Mouse (Mus musculus) MEL (cell line): ENCODE measurements around the gene Trmt10c. TPM values are rescaled to one million over a fixed set of nuclear protein-coding genes. Genes with fewer than 3 reads are reported as not detected.

ENCODE experiments used
- DNase-seq: peaks from one replicate; pipeline ENCODE4 v3.0.0; 2011; ENCODE audit warnings: low read depth, low spot score
- H3K27ac ChIP-seq: 2 replicates; pipeline ENCODE4 v1.5.1; 2012; ENCODE audit warnings: low read depth, mild to moderate bottlenecking, control low read depth, low read length, moderate library complexity; ENCODE audit not compliant: control insufficient read depth
- H3K27me3 ChIP-seq, 2 experiments: fragments of 150-350 bp in 1 of 2; sonication (generic) in 1 of 2; 2 replicates each; pipeline ENCODE4 v1.6.1; 2012; ENCODE audit warnings: low read length in 2 of 2, mild to moderate bottlenecking in 2 of 2, improper control_type of control experiment in 1 of 2, moderate library complexity in 1 of 2; ENCODE audit not compliant: insufficient read depth in 2 of 2, control insufficient read depth in 1 of 2
- H3K36me3 ChIP-seq, 2 experiments: 2 replicates each; pipeline ENCODE4 v1.6.1; 2012 to 2014; ENCODE audit warnings: low read length in 2 of 2, improper control_type of control experiment in 1 of 2, inconsistent platforms in 1 of 2, mild to moderate bottlenecking in 1 of 2; ENCODE audit not compliant: insufficient read depth in 2 of 2, control insufficient read depth in 1 of 2
- H3K4me1 ChIP-seq, 2 experiments: fragments of 150-350 bp in 1 of 2; sonication (generic) in 1 of 2; 2 replicates each; pipeline ENCODE4 v1.6.1; 2012; ENCODE audit warnings: low read length in 2 of 2, improper control_type of control experiment in 1 of 2, mild to moderate bottlenecking in 1 of 2; ENCODE audit not compliant: insufficient read depth in 2 of 2, control insufficient read depth in 1 of 2
- H3K4me3 ChIP-seq, 2 experiments: fragments of 150-350 bp in 1 of 2; sonication (generic) in 1 of 2; 2 replicates each; pipeline ENCODE4 v1.5.1; 2012; ENCODE audit warnings: low read depth in 2 of 2, low read length in 2 of 2, mild to moderate bottlenecking in 2 of 2, moderate library complexity in 2 of 2, control low read depth in 1 of 2, improper control_type of control experiment in 1 of 2; ENCODE audit not compliant: control insufficient read depth in 1 of 2, insufficient read depth in 1 of 2
- H3K79me2 ChIP-seq: 2 replicates; pipeline ENCODE4 v1.6.1; 2012; ENCODE audit warnings: mild to moderate bottlenecking, low read length, moderate library complexity; ENCODE audit not compliant: control insufficient read depth, poor library complexity, insufficient read depth
- H3K9ac ChIP-seq: 2 replicates; pipeline ENCODE4 v1.6.1; 2012; ENCODE audit warnings: low read depth, mild to moderate bottlenecking, control low read depth, low read length, moderate library complexity; ENCODE audit not compliant: control insufficient read depth, poor library complexity, severe bottlenecking
- H3K9me3 ChIP-seq: fragments of 150-350 bp; sonication (generic); replicated peaks from 2 replicates; pipeline ENCODE4 v1.6.1; 2012; ENCODE audit warnings: mild to moderate bottlenecking, low read length, improper control_type of control experiment, moderate library complexity; ENCODE audit not compliant: insufficient read depth
- CHD1 ChIP-seq: IDR thresholded peaks from 2 replicates; pipeline ENCODE4 v1.6.1; 2012; ENCODE audit warnings: low read depth, mild to moderate bottlenecking, inconsistent platforms, low read length, improper control_type of control experiment
- CHD2 ChIP-seq: IDR thresholded peaks from 2 replicates; pipeline ENCODE4 v1.6.1; 2011; ENCODE audit warnings: low read length, improper control_type of control experiment
- CTCF ChIP-seq, 3 experiments: IDR thresholded peaks in 2 of 3; conservative IDR thresholded peaks in 1 of 3; 2 replicates each; pipeline ENCODE4 v1.5.1; 2011 to 2012; ENCODE audit warnings: low read length in 3 of 3, low read depth in 2 of 3, mild to moderate bottlenecking in 2 of 3, improper control_type of control experiment in 1 of 3, inconsistent platforms in 1 of 3, mixed read lengths in 1 of 3, moderate library complexity in 1 of 3; ENCODE audit not compliant: control insufficient read depth in 1 of 3, insufficient read depth in 1 of 3, poor library complexity in 1 of 3, severe bottlenecking in 1 of 3
- E2F4 ChIP-seq: IDR thresholded peaks from 2 replicates; pipeline ENCODE4 v1.6.1; 2011; ENCODE audit warnings: low read depth, low read length, improper control_type of control experiment, borderline replicate concordance
- GATA1 ChIP-seq: IDR thresholded peaks from 2 replicates; pipeline ENCODE4 v1.6.1; 2011; ENCODE audit warnings: low read depth, low read length, improper control_type of control experiment
- HCFC1 ChIP-seq: IDR thresholded peaks from 2 replicates; pipeline ENCODE4 v1.6.1; 2012; ENCODE audit warnings: low read depth, mild to moderate bottlenecking, inconsistent platforms, low read length, improper control_type of control experiment, moderate library complexity
- KAT2A ChIP-seq: conservative IDR thresholded peaks from 2 replicates; pipeline ENCODE4 v1.6.1; 2012; ENCODE audit warnings: low read depth, low read length, improper control_type of control experiment, inconsistent platforms
- MAFK ChIP-seq: IDR thresholded peaks from 2 replicates; pipeline ENCODE4 v1.6.1; 2011; ENCODE audit warnings: low read depth, mild to moderate bottlenecking, low read length, improper control_type of control experiment, borderline replicate concordance
- MEF2A ChIP-seq: IDR thresholded peaks from 2 replicates; pipeline ENCODE4 v1.6.1; 2014; ENCODE audit warnings: low read depth, mild to moderate bottlenecking, inconsistent platforms, low read length, improper control_type of control experiment; ENCODE audit not compliant: poor library complexity, insufficient replicate concordance, severe bottlenecking; ENCODE audit errors: extremely low read depth
- MYB ChIP-seq: IDR thresholded peaks from 2 replicates; pipeline ENCODE4 v1.6.1; 2011; ENCODE audit warnings: mild to moderate bottlenecking, low read depth, low read length, improper control_type of control experiment
- NELFE ChIP-seq: IDR thresholded peaks from 2 replicates; pipeline ENCODE4 v1.6.1; 2011; ENCODE audit warnings: low read depth, low read length, improper control_type of control experiment
- NRF1 ChIP-seq: IDR thresholded peaks from 2 replicates; pipeline ENCODE4 v1.6.1; 2014; ENCODE audit warnings: low read depth, mild to moderate bottlenecking, inconsistent platforms, low read length, improper control_type of control experiment, moderate library complexity; ENCODE audit not compliant: poor library complexity, insufficient read depth, severe bottlenecking
- POLR2AphosphoS2 ChIP-seq: IDR thresholded peaks from 2 replicates; pipeline ENCODE4 v1.6.1; 2011; ENCODE audit warnings: low read length, improper control_type of control experiment
- RAD21 ChIP-seq: IDR thresholded peaks from 2 replicates; pipeline ENCODE4 v1.6.1; 2011; ENCODE audit warnings: mild to moderate bottlenecking, low read depth, low read length, improper control_type of control experiment
- RCOR1 ChIP-seq: IDR thresholded peaks from 2 replicates; pipeline ENCODE4 v1.6.1; 2012; ENCODE audit warnings: low read depth, mild to moderate bottlenecking, inconsistent platforms, low read length, improper control_type of control experiment
- SIN3A ChIP-seq: IDR thresholded peaks from 2 replicates; pipeline ENCODE4 v1.6.1; 2012; ENCODE audit warnings: low read length, improper control_type of control experiment, inconsistent platforms
- SMC3 ChIP-seq: IDR thresholded peaks from 2 replicates; pipeline ENCODE4 v1.6.1; 2011; ENCODE audit warnings: low read depth, low read length, improper control_type of control experiment
- UBTF ChIP-seq: IDR thresholded peaks from 2 replicates; pipeline ENCODE4 v1.6.1; 2012; ENCODE audit warnings: low read depth, mild to moderate bottlenecking, inconsistent platforms, low read length, improper control_type of control experiment, moderate library complexity, borderline replicate concordance; ENCODE audit not compliant: insufficient read depth
- USF2 ChIP-seq, 2 experiments: IDR thresholded peaks; 2 replicates each; pipeline ENCODE4 v1.6.1; 2011 to 2012; ENCODE audit warnings: improper control_type of control experiment in 2 of 2, low read length in 2 of 2, borderline replicate concordance in 1 of 2, inconsistent platforms in 1 of 2, low read depth in 1 of 2, mild to moderate bottlenecking in 1 of 2; ENCODE audit not compliant: insufficient read depth in 1 of 2
- ZC3H11A ChIP-seq: IDR thresholded peaks from 2 replicates; pipeline ENCODE4 v1.6.1; 2012; ENCODE audit warnings: low read depth, mild to moderate bottlenecking, inconsistent platforms, low read length, improper control_type of control experiment
- ZKSCAN1 ChIP-seq: IDR thresholded peaks from 2 replicates; pipeline ENCODE4 v1.6.1; 2012; ENCODE audit warnings: low read depth, mild to moderate bottlenecking, inconsistent platforms, low read length, improper control_type of control experiment, moderate library complexity
- ZMIZ1 ChIP-seq: IDR thresholded peaks from 2 replicates; pipeline ENCODE4 v1.6.1; 2012; ENCODE audit warnings: low read depth, mild to moderate bottlenecking, inconsistent platforms, low read length, improper control_type of control experiment, moderate library complexity
- ZNF384 ChIP-seq: IDR thresholded peaks from 2 replicates; pipeline ENCODE4 v1.6.1; 2012; ENCODE audit warnings: low read depth, mild to moderate bottlenecking, inconsistent platforms, low read length, improper control_type of control experiment
- polyA plus RNA-seq, 2 experiments: library from polyadenylated mRNA; stranded (reverse) in 1 of 2; unstranded in 1 of 2; fragments of >175 nt in 1 of 2; fragments of >200 nt in 1 of 2; gene quantifications; 2 replicates each; pipeline versions ENCODE4 v1.2.1 to v1.2.4; 2012; ENCODE audit warnings: low replicate concordance in 2 of 2, low read depth in 1 of 2; ENCODE audit not compliant: insufficient read length in 2 of 2, insufficient read depth in 1 of 2, missing spikeins in 1 of 2
- total RNA-seq: library from RNA; depleted of rRNA; stranded (reverse); fragments of 300-350 nt; gene quantifications from 2 replicates; pipeline ENCODE4 v1.2.3, GENCODE M21; 2012

Gene Trmt10c
- total and polyA plus RNA-seq, 3 experiments = 16.5 to 48.5 (median 32.3) TPM

GRCm38 (mm10) chr16:56064334-56064990 lies 26.8 kb upstream of the Trmt10c start (continued):
- TF ChIP-seq USF2 (IDR thresholded peaks at IDR 0.05; ENCODE audit: borderline replicate concordance in 1 of 2, insufficient read depth in 1 of 2, low read depth in 1 of 2, low read length in 2 of 2) (no peak), NELFE (peak; percentile 66), SIN3A (peak; percentile 83), MAFK (no peak), ZNF384 (no peak), ZMIZ1 (no peak), RCOR1 (no peak), CTCF (IDR thresholded peaks at IDR 0.05 in 2 of 3, conservative IDR thresholded peaks at IDR 0.05 in 1 of 3; ENCODE audit: control insufficient read depth in 1 of 3, insufficient read depth in 1 of 3, low read depth in 2 of 3, low read length in 3 of 3, poor library complexity in 1 of 3, severe bottlenecking in 1 of 3) (peak in 2 of 3 experiments; percentile 80 to 81; a peak in 4 of 6 replicates), GATA1 (0 out of 2 replicates have a peak, but pooled peaks have one; percentile 15), HCFC1 (peak; percentile 78), RAD21 (peak; percentile 80), ZKSCAN1 (no peak), CHD1 (no peak), MYB (no peak), ZC3H11A (peak; percentile 76), CHD2 (no peak), UBTF (no peak), E2F4 (peak; percentile 50; the same call in 1 of the 2 replicates)

GRCm38 (mm10) chr16:56062981-56063380 lies 25.4 kb upstream of the Trmt10c start:
- no peaks in the 10 kb centered on the region for H3K9me3 ChIP-seq
- no peak overlapping the region for H3K9ac ChIP-seq
- TF ChIP-seq NRF1 (no peak), SMC3 (no peak), POLR2AphosphoS2 (no peak), MEF2A (no peak), RAD21 (no peak), KAT2A (no peak), CHD2 (no peak)
- H3K79me2 ChIP-seq = no peaks in the 10 kb centered on the region; the same call in 1 of the 2 replicates
- peaks cover 0 to 13% of the 10 kb centered on the region in 2 experiments for H3K4me1 ChIP-seq
- peaks cover 0 to 9% of the 10 kb centered on the region in 2 experiments; a peak in 2 of 4 replicates for H3K36me3 ChIP-seq
- H3K4me3 ChIP-seq = no peak overlapping the region
- 0 out of 4 replicates have a peak, but pooled peaks cover 0 to 1% of the 10 kb centered on the region in 2 experiments for H3K27me3 ChIP-seq
- no peak for DNase-seq
- no peak overlapping the region for H3K27ac ChIP-seq
